Mouse (Mus musculus): ENCODE measurements at regions not wholly inside any gene's neighbourhood (a gene's known extent, or its start where the extent isn't known, plus 50 kb on each side); places are given as distances from the start of the nearest gene placed in this dataset.
"Not testable (repeated sequence)": the region's sequence is repeated elsewhere in the genome, so short reads cannot be mapped to it uniquely, and the experiment has no call there.

DNA sequence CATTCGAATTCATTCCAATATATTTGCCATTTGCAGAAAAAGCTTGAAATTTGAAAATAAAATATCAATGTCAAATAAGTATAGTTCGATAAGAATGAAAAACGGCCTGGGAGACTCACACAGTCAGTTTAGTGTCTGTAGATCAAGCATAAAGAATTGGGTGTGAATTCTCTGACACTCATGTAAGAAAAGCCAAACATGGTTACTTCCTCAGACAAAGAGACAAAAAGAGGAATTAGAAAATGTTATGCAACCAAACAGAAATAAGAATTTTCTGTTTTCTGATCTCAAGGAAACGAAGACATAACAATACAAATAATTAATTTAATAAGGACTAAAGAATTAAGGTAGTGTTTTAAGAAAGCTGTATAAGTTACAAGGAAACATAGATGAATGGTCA lies 113.7 kb upstream of the Egfr start:
- no peak for DNase-seq (ENCODE audit: low read depth, low spot score)

DNA sequence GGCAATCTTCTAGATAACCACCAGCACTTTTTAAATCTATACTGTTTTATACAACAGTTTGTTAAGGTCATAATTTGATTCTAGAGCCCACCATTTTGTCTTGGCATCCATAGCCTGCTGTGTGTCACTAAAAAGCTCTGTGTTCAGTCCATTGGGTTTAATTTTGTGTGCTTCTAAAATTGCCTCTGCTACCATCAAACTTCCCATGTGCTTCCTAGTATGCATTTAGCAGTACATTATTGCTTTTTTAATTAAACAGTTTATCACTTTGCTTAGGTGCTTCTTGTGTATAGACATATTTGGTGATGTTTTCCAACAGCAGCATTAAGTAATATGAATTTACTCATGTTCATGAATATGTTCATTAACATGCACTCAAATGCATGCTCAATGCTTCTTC lies 102.4 kb upstream of the Egfr start:
- DNase-seq (ENCODE audit: low read depth, low spot score): no peak

DNA sequence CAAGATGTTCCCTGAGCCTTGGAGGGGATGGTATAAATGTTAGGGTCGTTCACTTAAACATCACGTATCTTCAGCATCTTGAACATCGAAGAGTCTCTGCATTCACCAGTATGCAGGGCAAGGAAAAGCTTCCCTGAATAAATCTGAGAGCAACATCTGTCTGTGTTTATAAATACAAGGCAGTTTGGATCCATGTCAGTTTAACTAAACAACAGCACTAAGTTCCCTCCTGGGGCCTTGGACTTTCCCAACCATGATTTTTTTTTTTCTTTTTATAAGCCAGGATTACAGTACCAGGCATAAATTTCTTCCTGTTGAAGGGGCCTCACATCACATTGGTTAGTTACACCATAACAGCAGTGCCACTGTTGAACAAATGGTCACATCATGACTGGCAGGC lies 88.2 kb upstream of the Egfr start:
- DNase-seq (ENCODE audit: low read depth, low spot score): no peak

DNA sequence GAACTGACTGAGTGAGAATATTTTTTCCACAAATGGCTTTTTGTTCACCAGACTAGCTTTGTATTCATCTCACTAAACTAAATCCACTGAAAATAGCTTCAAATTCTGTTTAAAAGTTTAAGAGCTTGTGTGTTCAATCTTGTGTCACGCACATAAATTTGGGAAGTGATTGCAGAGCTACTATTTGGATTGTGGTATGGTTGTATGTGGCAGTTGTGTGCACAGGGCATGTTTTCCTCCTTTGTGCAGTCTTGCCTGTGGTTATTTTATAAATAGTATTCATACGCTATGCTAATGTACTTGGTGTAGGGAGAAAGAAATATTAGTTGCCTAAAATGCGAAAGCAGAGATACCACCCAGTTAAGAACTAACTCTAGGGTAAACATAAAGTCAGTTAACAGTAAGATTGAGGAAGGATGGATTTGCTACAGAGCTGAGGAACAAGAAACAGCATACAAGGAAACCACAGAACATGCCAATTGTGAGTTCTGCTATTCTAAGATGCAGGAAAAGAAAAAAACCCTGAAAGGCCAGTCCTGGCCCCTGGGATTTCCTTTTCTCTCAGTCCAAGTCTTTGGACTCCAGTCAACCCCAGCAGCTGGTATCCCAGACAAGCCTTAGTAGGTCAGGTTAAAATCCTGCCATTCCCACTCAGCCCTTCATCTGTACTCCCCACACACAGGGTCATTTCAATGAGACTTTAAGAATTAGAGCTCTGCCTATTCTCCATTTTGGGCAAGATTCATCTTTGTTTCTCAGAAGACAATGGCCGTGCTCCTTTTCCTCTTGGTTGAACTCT lies 82.4 kb upstream of the Egfr start:
- DNase-seq (ENCODE audit: low read depth, low spot score): no peak

DNA sequence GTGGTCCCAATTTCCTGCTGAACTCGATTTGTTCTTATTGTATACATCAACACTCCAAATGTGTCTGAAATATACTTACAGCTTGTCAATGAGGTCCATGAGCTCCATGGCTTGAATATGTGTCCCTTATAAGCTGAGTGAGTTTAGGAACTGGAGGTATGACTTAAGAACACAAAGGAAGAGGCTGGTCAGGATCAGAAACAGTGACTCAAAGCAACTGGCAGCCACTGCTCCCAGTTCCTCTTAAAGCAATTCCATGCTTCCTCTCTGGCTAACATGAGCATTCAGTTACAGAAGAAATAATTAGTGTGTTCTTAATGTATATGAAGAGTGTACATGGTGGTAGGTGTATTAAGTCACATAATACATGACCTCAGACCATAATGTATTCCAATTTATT lies 81.7 kb upstream of the Egfr start:
- DNase-seq (ENCODE audit: low read depth, low spot score): no peak

DNA sequence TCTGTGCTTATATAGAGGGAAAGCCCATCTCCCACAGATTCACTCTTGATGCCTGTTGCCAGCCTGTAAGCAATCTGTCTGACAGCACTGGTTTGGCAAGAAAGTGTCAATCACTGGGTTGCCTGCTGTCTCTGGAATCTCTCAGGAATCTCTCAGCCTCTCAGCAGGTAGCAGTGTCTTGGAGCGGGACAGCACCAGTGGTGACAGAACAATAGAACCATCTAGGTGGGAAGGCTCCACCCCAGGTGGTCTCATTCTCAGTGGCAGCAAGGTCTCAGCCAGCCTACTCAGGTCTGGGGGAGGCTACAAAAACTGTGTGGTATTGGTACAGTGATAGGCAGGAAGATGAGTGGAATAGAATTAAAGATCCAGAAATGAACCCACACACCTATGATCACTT lies 76.1 kb upstream of the Egfr start:
- DNase-seq (ENCODE audit: low read depth, low spot score): not testable (repeated sequence)

DNA sequence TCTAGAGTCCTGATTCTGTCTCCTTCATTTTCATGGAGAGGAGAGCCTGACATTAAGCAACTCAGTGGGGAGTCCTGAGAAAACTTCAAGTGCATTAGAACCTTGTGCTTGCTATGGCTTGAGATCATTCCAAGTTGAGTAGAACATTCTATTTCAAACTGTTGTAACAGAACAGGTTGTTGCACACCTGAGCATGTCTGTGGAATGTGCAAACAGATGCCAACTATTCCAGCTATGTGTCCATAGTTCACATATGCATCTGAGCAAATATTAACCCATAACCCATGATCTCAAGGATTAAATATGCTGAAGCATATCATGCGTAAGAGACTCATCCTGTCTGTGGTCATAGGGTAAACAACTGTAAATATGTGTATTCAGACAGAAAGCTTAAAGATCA lies 68.5 kb upstream of the Egfr start:
- DNase-seq (ENCODE audit: low read depth, low spot score): no peak

DNA sequence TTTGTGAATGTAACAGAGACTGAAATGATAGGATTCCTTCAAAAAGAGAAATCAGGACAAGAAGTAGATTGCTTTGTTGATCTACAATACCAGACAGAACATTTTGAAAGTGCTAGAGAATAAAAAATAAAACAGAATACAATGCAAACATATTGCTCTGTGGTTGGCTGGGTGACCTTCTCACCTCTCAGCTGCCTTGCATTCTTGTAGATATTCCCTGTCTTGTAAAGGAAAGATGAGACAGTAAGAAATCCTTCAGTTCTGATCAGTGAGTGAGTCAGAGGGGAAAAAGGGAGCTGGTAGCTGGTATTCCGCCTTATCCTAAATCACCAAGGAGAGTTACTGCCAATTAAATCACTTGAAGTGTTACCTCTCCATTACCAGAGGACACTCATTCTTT lies 56.4 kb upstream of the Egfr start:
- DNase-seq (ENCODE audit: low read depth, low spot score): no peak

DNA sequence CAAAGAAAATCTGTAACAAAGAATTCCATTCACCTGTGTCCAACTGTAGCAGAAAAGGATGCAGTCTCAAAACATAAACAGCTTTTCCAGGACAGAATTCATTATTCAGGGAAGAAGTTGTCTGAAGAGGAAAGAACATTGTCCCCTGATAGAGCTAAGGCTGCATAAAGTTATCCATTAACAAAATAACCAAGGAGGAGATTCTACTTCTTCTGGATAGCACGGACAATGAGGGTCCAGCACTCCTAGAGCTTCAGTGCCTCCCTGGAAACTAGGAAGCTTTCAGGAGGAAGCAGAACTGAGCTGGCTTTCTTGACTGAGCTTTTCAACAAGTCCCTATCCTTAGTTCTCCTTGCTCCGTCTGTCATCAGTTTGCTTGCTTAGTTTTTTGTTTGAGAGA lies 55.2 kb upstream of the Egfr start:
- DNase-seq (ENCODE audit: low read depth, low spot score): no peak

DNA sequence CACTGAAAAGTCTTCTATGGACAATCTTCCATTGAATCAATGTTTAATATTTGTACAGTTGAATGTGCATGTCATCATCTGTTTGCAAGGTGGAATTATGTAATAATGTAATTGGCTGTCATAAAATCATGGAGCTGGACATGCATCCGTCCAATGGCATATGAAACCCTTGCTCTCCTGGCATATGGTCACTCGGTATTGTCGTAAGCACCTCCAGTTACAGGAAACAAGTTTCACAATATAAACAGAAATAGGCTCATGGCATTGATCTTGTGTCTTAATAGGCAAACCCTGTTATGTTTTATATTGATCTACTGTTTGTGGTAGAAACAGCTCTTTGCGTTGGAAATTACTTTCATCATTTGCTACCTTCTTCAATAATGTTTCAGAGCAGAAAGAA lies 50.2 kb upstream of the Egfr start:
- no peak for DNase-seq (ENCODE audit: low read depth, low spot score)
